Mouse (Mus musculus): ENCODE measurements around the gene Dusp12. TPM values are rescaled to one million over a fixed set of nuclear protein-coding genes. Genes with fewer than 3 reads are reported as not detected.

The Dusp12 gene
- total RNA-seq, 2 experiments from 2014 or later, result 14.0 to 17.3 TPM

Other genes starting within 250 kb of the Dusp12 start
- gene Olfml2b, start 241.0 kb downstream of the Dusp12 start, total RNA-seq (2021), result 1 to 10 TPM; 3.1 to 4.6 TPM
- gene Atf6, start 17.8 kb downstream of the Dusp12 start, total RNA-seq (2021), result 10 to 100 TPM; 53.3 to 59.4 TPM
- under 1 TPM in 1 of 2 experiments, not detected in 1; 0.54 TPM for gene Gm26620, start 475 bp downstream of the Dusp12 start, total RNA-seq (2021)
- gene Fcrlb, start 27.4 kb upstream of the Dusp12 start, total RNA-seq (2021), result under 1 TPM; 0.32 to 0.81 TPM
- gene Fcrla, start 42.0 kb upstream of the Dusp12 start, total RNA-seq (2021), result not detected
- 1 to 10 TPM; 5.5 to 5.8 TPM for gene Fcgr2b, start 91.0 kb upstream of the Dusp12 start, total RNA-seq (2021)
- not detected for gene Fcgr4, start 133.4 kb upstream of the Dusp12 start, total RNA-seq (2021)
- 10 to 100 TPM in 1 of 2 experiments, 1 to 10 TPM in 1; 9.0 to 13.6 TPM for gene Fcgr3, start 179.4 kb upstream of the Dusp12 start, total RNA-seq (2021)
- 1 to 10 TPM in 1 of 2 experiments, not detected in 1; 1.1 TPM for gene Cfap126, start 228.4 kb upstream of the Dusp12 start, total RNA-seq (2021)